Mouse (Mus musculus) stomach, postnatal 0 days (tissue): ENCODE measurements at regions not wholly inside any gene's neighbourhood (a gene's known extent, or its start where the extent isn't known, plus 50 kb on each side); places are given as distances from the start of the nearest gene placed in this dataset.
A peak's percentile ranks its signal among the peaks of the same experiment; 100 is the strongest.

Source experiments
- CTCF ChIP-seq: IDR thresholded peaks from 2 replicates; pipeline ENCODE4 v1.5.1; 2016; ENCODE audit warnings: antibody characterized with exemption, low read depth, mild to moderate bottlenecking, moderate library complexity
- EP300 ChIP-seq: optimal IDR thresholded peaks from 2 replicates; pipeline ENCODE3; 2016; ENCODE audit warnings: antibody characterized with exemption

DNA sequence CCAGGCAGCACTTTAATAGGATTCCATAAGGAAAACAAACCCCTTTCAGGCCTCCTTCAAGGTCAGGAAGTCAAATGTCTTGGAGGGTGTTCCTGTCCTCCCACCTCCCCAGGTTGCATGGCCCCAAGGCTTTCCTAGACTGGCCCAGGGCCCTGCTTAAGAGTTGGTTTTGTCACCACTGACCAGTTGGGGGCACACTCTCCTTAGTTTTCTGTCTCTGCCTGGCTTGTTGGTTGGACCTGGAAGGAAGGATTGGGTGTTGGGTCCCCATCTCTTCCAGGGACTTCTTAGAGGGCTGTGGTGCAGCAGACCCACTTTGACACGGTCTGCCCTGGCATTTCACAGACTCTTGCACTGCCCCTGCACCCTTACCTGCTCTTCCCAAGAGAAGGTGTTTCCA lies 273.1 kb downstream of the Cyp26b1 start:
- TF ChIP-seq CTCF (peak; percentile 60), EP300 (no peak)
